Mouse (Mus musculus) limb, embryonic 15.5 days (tissue): ENCODE data around the gene Hist1h2be. TPM values are rescaled to one million over a fixed set of nuclear protein-coding genes. Genes with fewer than 3 reads are reported as not detected.
"Not testable (repeated sequence)": the region's sequence is repeated elsewhere in the genome, so short reads cannot be mapped to it uniquely, and the experiment has no call there.

Experiments
- ATAC-seq: fragments of 200-750 bp; cut with Nextera tagmentation; 2 replicates; pipeline ENCODE4 v1.8.0; 2017; ENCODE audit warnings: low read depth, moderate TSS enrichment; ENCODE audit not compliant: insufficient number of reproducible peaks, low FRiP score, low TSS enrichment
- H3K27ac ChIP-seq: fragments of 300-500 bp; sonication (generic); 2 replicates; pipeline ENCODE4 v1.5.1; 2015; ENCODE audit warnings: moderate library complexity, mild to moderate bottlenecking, inconsistent platforms
- H3K27me3 ChIP-seq: fragments of 300-500 bp; sonication (generic); 2 replicates; pipeline ENCODE4 v1.6.1; 2015; ENCODE audit warnings: inconsistent platforms
- H3K36me3 ChIP-seq: fragments of 300-500 bp; sonication (generic); 2 replicates; pipeline ENCODE4 v1.6.1; 2015; ENCODE audit warnings: inconsistent platforms
- H3K4me1 ChIP-seq: fragments of 300-500 bp; sonication (generic); 2 replicates; pipeline ENCODE4 v1.6.1; 2015; ENCODE audit warnings: inconsistent platforms
- H3K4me2 ChIP-seq: fragments of 300-500 bp; sonication (generic); 2 replicates; pipeline ENCODE4 v1.6.1; 2015; ENCODE audit warnings: mild to moderate bottlenecking, inconsistent platforms
- H3K4me3 ChIP-seq: fragments of 300-500 bp; sonication (generic); 2 replicates; pipeline ENCODE4 v1.5.1; 2015; ENCODE audit warnings: mild to moderate bottlenecking, inconsistent platforms
- H3K9ac ChIP-seq: fragments of 300-500 bp; sonication (generic); 2 replicates; pipeline ENCODE4 v1.6.1; 2015; ENCODE audit warnings: inconsistent platforms
- H3K9me3 ChIP-seq: fragments of 300-500 bp; sonication (generic); 2 replicates; pipeline ENCODE4 v1.6.1; 2016; ENCODE audit warnings: inconsistent platforms
- WGBS: fragments of 180-500 bp; shearing (Covaris S2); methylation state at CpG from one replicate; pipeline ENCODE4 v1.1.7; 2015; 5-methylcytosine and 5-hydroxymethylcytosine counted together
- polyA plus RNA-seq: library from polyadenylated mRNA; unstranded; fragments of >200 nt; fragmentation: Nextera tagmentation; extraction: Ambion mirVana; gene quantifications from 2 replicates; pipeline ENCODE4 v1.2.1, GENCODE M21; 2015

The Hist1h2be gene
- polyA plus RNA-seq, 1 experiment from 2014 or later: 1.9 TPM

DNA sequence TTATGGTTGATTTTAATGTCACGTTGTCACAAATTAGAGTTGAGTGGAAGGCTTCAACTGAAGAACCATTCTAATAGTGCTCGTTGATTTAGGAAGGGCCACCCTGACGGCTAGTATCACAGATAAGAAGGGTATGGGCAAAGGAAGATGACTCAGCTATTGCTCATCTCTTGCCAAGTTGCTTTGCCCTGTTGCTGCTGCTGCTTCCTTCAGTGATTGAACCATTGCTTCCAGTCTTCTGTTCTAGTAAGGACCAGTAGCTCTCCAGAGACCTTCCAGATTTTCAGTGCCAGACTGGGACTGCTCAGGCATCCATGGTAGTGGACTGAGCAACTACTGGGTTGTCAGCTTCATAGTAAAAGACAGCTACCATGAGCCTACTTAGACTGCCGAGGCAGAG, 11.7 kb downstream of the Hist1h2be start:
- Histone ChIP-seq H3K4me3 (no peak overlapping the region), H3K27ac (no peak overlapping the region), H3K4me1 (no peaks in the 10 kb centered on the region), H3K9ac (no peak overlapping the region), H3K27me3 (no peaks in the 10 kb centered on the region), H3K36me3 (no peaks in the 10 kb centered on the region), H3K4me2 (no peak overlapping the region), H3K9me3 (no peaks in the 10 kb centered on the region)
- 87% methylated on average over 4 of the region's 4 CpGs for WGBS
- no peak for ATAC-seq

DNA sequence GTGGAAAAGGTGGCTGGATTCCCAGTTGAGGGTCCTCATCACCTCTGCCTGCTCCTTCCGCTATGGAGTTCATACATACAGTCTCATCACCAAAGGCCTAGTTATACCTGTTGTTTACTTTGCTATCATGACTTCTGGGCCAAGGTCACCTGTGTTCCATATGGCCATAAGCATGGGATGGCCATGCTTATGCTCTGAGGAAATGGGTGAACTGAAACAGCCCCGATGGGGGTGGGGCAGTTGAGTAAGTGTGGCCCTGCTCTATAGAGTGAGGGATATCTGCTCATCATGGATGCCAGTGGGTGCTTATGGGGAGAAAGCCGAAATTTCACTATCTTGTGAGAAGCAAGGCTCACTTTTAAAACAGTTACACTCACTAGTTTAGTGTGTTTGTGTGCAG, 15.9 kb downstream of the Hist1h2be start:
- no peak for ATAC-seq
- no peak overlapping the region for H3K4me2 ChIP-seq
- no peaks in the 10 kb centered on the region for H3K27me3 ChIP-seq
- H3K27ac ChIP-seq: no peak overlapping the region
- H3K9me3 ChIP-seq: no peaks in the 10 kb centered on the region
- no peak overlapping the region for H3K4me3 ChIP-seq
- no peak overlapping the region for H3K9ac ChIP-seq
- no peaks in the 10 kb centered on the region for H3K4me1 ChIP-seq
- no peaks in the 10 kb centered on the region for H3K36me3 ChIP-seq
- WGBS: 85% methylated on average over 3 of the region's 3 CpGs

DNA sequence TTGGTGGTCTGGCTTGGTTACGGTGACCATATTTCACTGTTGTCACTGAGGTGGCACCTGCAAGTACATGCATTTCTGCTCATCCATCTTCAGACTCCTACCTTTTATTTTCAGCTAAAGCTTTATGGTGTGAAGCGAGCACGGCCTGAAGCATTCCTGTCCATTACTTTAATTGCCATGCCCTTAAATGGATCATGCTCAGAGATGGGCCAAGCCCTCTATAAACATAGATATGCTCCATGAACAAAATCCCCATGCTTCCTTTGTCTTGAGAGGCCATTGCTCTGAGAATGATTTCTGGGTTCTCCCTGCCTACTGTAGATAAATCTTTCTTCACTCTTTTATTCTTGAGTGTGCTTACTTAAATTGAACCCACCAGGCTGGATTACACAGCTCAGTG, 16.5 kb downstream of the Hist1h2be start:
- no peak overlapping the region for H3K4me3 ChIP-seq
- no peaks in the 10 kb centered on the region for H3K36me3 ChIP-seq
- no peaks in the 10 kb centered on the region for H3K4me1 ChIP-seq
- WGBS: 75% methylated on average over 3 of the region's 3 CpGs
- H3K4me2 ChIP-seq: no peak overlapping the region
- no peaks in the 10 kb centered on the region for H3K9me3 ChIP-seq
- no peak for ATAC-seq
- H3K27me3 ChIP-seq: no peaks in the 10 kb centered on the region
- no peak overlapping the region for H3K9ac ChIP-seq
- H3K27ac ChIP-seq: no peak overlapping the region

DNA sequence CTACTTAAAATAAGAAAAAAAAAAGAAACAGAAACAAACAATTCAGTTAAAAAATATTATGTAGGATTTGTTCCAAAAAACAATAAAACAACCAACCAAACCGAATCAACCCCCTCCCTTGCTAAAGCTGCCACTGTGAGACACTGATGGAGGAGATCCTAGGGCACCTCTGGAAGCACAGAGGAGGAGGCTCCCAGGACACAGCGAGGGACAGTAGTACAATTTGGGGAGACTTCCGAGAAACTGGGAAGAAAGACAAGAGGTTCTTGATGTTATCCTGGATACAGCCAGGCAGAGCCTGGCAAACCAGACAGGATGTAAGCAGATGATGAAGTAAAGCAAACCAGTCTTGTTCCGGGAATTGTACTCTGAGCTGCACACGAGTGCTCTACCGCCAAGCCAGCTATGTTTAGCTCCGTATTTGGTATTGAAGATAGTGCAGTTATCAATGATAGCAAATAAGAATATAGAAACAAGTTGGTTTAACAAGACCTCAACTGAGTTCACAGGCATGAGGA, 17.7 kb downstream of the Hist1h2be start:
- 80% methylated on average over 7 of the region's 7 CpGs for WGBS
- Histone ChIP-seq H3K9ac (no peak overlapping the region), H3K4me2 (no peak overlapping the region), H3K27me3 (no peaks in the 10 kb centered on the region), H3K4me1 (no peaks in the 10 kb centered on the region), H3K36me3 (no peaks in the 10 kb centered on the region), H3K27ac (no peak overlapping the region), H3K4me3 (no peak overlapping the region), H3K9me3 (no peaks in the 10 kb centered on the region)
- ATAC-seq: no peak

DNA sequence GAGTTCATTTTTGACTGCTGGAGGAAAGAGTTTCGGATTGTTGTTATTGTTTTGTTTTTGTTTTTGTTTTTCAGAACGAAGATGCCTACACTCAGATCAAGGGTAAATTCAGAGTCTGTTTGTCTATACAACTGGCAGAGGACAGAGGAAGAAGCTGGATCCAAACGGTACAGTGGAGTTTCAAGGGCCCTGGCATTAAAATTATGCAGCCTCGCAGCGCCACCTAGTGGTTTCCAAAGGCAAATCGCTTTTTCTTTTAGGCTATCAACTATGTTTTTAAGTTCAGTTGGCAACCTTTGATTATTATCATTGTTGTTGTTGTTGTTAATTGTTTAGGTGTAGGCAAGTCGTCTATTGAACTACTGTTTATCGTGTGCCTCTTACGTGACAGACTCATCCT, 23.0 kb downstream of the Hist1h2be start:
- H3K36me3 ChIP-seq: no peaks in the 10 kb centered on the region
- H3K27me3 ChIP-seq: no peaks in the 10 kb centered on the region
- H3K4me1 ChIP-seq: 0 out of 2 replicates have a peak, but pooled peaks cover 3% of the 10 kb centered on the region
- H3K27ac ChIP-seq: no peak overlapping the region
- no peak overlapping the region for H3K4me2 ChIP-seq
- 7% methylated on average over 9 of the region's 9 CpGs for WGBS
- H3K9me3 ChIP-seq: no peaks in the 10 kb centered on the region
- no peak overlapping the region for H3K4me3 ChIP-seq
- no peak overlapping the region for H3K9ac ChIP-seq
- no peak for ATAC-seq

DNA sequence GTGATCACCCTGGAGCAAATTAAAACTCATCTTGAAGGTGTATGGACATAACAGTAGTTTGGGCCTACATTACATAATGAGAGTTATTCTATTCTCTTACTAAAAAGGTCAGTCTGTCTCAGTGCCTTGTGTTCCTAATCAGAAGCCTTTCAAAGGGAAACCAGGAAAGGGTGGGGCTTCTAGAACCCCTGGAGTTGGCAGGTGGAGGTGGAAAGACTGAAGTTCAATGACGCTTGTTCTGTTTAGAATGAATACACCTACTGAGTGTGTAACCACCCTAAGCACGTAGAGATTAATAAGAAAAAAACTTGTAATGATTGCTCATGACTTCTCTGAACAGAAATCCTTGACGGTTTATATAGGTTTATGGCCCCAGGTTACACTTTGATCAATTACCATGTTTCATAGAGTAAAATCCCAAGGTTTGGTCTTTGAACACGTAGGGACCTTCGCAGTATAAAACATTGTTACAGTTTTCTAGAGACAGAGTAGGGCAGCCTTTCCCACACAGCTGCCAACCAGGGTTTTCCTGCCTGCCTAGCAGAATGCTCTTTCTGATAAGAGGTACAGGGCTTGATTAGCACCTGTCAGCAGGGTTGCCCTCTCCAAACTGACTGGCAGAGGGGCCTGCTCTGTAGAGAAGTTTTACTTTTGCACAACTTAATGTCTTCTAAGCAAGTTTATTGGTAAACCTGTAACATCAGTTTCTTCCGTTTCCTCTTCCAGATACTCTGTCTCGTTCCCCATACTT, 25.1 kb downstream of the Hist1h2be start:
- Histone ChIP-seq H3K4me1 (0 out of 2 replicates have a peak, but pooled peaks cover 4% of the 10 kb centered on the region), H3K4me2 (no peak overlapping the region), H3K27me3 (no peaks in the 10 kb centered on the region), H3K27ac (no peak overlapping the region), H3K9me3 (no peaks in the 10 kb centered on the region), H3K36me3 (no peaks in the 10 kb centered on the region), H3K9ac (no peak overlapping the region), H3K4me3 (no peak overlapping the region)
- 63% methylated on average over 7 of the region's 7 CpGs for WGBS
- ATAC-seq: no peak

DNA sequence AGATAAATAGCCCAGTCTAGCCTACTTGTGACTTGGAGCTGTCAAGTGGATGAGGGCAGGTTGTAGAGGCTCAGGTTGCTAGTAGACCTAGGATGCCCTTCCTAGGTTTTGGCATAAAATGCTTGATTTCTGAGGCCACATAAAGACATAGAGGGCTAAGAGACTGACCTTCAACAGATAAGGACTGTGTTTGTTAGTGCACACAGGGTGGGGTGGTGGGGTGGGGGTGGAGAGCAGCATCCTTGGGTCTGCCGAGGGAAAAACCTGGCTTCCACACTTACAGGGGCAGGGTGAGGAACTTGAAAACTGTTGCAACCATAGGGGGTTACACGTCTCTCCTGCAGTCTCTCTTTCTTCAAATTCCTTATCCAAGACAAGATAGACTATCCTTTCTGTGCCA, 25.7 kb downstream of the Hist1h2be start:
- no peak for ATAC-seq
- no peak overlapping the region for H3K27ac ChIP-seq
- no peaks in the 10 kb centered on the region for H3K9me3 ChIP-seq
- no peak overlapping the region for H3K4me3 ChIP-seq
- 81% methylated on average over 2 of the region's 2 CpGs for WGBS
- H3K27me3 ChIP-seq: no peaks in the 10 kb centered on the region
- H3K36me3 ChIP-seq: no peaks in the 10 kb centered on the region
- H3K4me1 ChIP-seq: 0 out of 2 replicates have a peak, but pooled peaks cover 4% of the 10 kb centered on the region
- H3K9ac ChIP-seq: no peak overlapping the region
- H3K4me2 ChIP-seq: no peak overlapping the region

DNA sequence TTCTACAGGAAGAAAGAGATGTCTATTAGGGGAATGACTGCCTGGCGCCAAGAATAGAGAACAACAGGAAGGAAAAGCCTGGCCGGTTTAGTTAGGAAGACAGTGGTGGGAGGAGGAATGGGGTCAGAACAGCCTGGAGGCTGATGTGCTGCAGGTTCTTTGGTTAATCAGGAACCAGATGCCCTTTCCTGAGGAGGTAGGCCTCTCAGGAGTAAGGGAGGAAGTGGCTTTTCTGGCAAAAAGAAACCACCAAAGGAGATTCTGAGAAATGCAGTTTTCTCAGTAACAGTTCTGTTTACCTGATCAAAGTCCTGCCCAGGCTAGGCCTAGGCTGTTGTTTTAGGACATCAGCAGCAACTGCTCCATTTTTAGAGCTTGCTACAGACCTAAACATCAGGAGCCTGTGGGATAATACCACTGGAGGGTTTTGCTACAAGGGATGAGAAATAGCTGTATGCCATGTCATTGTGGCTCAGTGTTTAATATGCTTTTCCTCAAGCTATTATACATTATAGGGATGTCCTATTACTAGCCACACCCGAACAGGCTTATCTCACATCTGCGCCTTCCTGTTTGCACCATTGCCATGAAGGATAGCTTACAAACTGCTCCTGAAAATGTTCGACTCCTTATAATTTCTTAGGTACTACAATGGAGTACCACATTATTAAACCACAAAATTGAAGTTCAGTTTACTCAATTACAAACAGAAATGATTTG, 27.7 kb downstream of the Hist1h2be start:
- Histone ChIP-seq H3K9ac (no peak overlapping the region), H3K9me3 (no peaks in the 10 kb centered on the region), H3K36me3 (no peaks in the 10 kb centered on the region), H3K4me2 (no peak overlapping the region), H3K4me1 (0 out of 2 replicates have a peak, but pooled peaks cover 4% of the 10 kb centered on the region), H3K4me3 (no peak overlapping the region), H3K27ac (no peak overlapping the region), H3K27me3 (no peaks in the 10 kb centered on the region)
- 65% methylated on average over 5 of the region's 5 CpGs for WGBS
- ATAC-seq: no peak

DNA sequence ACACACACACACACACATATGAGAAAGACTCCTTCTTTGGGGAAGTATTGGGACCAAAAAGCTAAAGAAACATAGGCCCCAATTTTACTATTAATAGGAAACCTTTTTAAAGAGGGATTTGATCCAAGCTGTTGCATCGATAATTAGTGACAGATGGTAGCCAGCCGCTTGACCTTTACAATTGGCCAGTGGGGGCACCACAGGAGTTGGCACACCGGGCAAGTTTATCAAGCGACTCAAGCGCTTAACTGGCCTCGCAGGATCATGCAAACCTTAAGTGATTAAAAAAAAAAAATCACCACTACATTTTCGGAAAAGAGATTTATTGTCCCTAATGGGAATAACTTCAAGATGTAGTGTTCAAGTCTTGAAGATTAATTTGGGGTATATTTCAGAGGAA, 28.3 kb downstream of the Hist1h2be start:
- no peak overlapping the region for H3K9ac ChIP-seq
- no peak overlapping the region for H3K4me3 ChIP-seq
- H3K4me2 ChIP-seq: no peak overlapping the region
- no peaks in the 10 kb centered on the region for H3K36me3 ChIP-seq
- H3K9me3 ChIP-seq: no peaks in the 10 kb centered on the region
- 36% methylated on average over 7 of the region's 7 CpGs for WGBS
- H3K4me1 ChIP-seq: 0 out of 2 replicates have a peak, but pooled peaks cover 4% of the 10 kb centered on the region
- no peak for ATAC-seq
- no peaks in the 10 kb centered on the region for H3K27me3 ChIP-seq
- no peak overlapping the region for H3K27ac ChIP-seq

DNA sequence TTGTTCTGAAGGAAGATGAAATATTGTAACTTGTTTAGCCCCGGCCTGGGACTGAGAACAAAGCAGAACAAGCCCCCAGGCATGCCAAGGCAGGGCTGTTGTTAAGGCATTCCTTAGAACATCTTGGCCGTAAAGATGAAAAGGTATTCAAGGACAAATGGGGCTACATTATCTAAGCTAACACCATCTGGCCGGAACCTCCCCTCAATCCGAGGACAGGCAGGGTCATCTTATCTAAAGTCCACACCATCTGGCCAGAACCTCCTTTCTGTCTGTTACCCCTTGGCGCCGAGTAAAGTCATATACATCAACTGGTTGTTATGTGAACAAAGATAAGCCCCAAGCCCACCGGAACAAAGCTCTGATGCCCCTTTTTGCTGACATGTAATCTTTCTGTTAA, 29.0 kb downstream of the Hist1h2be start:
- H3K27me3 ChIP-seq, H3K4me3 ChIP-seq, H3K36me3 ChIP-seq, H3K4me2 ChIP-seq, H3K9ac ChIP-seq, ATAC-seq, H3K27ac ChIP-seq, H3K4me1 ChIP-seq, H3K9me3 ChIP-seq: not testable (repeated sequence)
- WGBS: 84% methylated on average over 7 of the region's 7 CpGs

DNA sequence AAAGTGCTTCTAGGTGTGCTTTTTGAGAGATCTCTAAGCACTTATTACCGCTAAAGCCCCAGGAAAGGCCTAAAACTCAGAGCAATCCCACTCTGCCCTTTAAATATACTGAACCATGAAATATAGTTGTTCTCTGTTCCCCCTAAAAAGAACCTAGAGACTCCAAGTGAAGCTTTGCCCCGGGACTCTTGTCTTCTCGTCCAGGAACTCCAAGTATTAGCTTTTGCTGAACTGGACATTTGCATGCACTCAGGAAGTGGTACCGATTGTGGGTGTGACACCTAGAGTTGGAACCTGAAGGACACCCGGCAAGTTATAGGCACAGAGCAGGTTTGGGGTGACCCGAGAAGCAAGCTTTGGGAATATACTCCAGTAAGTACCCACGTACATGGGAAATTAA, 29.7 kb downstream of the Hist1h2be start:
- Histone ChIP-seq H3K9ac (no peak overlapping the region), H3K9me3 (no peaks in the 10 kb centered on the region), H3K27ac (no peak overlapping the region), H3K27me3 (no peaks in the 10 kb centered on the region), H3K36me3 (no peaks in the 10 kb centered on the region), H3K4me1 (peaks cover 10% of the 10 kb centered on the region), H3K4me3 (no peak overlapping the region), H3K4me2 (no peak overlapping the region)
- WGBS: 92% methylated on average over 7 of the region's 7 CpGs
- ATAC-seq: no peak

DNA sequence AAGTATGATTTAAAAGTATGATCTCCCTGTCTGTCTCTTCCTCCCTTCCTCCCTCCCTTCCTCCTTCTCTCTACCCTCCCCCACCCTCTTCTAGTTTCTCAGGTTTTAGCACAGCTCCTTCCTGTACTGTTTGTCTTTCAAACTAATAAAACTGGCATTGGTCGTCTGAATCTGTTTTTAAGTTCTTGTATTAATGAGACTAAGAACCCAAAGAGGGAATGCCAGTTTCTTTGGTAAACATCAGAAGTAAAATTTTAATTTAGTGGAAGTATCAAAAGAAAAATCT, 34.0 kb downstream of the Hist1h2be start:
- H3K4me1 ChIP-seq: peaks cover 20% of the 10 kb centered on the region
- no peaks in the 10 kb centered on the region for H3K9me3 ChIP-seq
- H3K4me2 ChIP-seq: peak overlapping the region; percentile 70
- H3K27ac ChIP-seq: peak overlapping the region; percentile 91
- no peak overlapping the region for H3K9ac ChIP-seq
- H3K27me3 ChIP-seq: no peaks in the 10 kb centered on the region
- 3% methylated on average over 1 of the region's 1 CpGs for WGBS
- H3K36me3 ChIP-seq: no peaks in the 10 kb centered on the region
- no peak for ATAC-seq
- peak overlapping the region; percentile 46 for H3K4me3 ChIP-seq
